Mouse (Mus musculus): ENCODE measurements around the gene Ptprn. TPM values are rescaled to one million over a fixed set of nuclear protein-coding genes. Genes with fewer than 3 reads are reported as not detected.
A peak's percentile ranks its signal among the peaks of the same experiment; 100 is the strongest.

The Ptprn gene
- 4.5 and 6.5 TPM in 2 replicates for polyA plus RNA-seq (2015; fragmentation: Nextera tagmentation; extraction: Ambion mirVana)

GRCm38 (mm10) chr1:75264091-75264880 lies at the start of gene Ptprn:
Gene Ptprn (minus strand): TSS chr1:75264502.
- H3K4me3 ChIP-seq, result peak within 1 kb of the TSS; percentile 48
- H3K9ac ChIP-seq, result peak within 1 kb of the TSS; percentile 56
- H3K4me1 ChIP-seq, result peaks cover 13% of the 10 kb centered on the region
- H3K27me3 ChIP-seq, result peaks cover 75% of the 10 kb centered on the region
- 10% methylated on average over 32 of the region's 32 CpGs for WGBS
- peak within 1 kb of the TSS; percentile 72 for H3K4me2 ChIP-seq
- H3K36me3 ChIP-seq (ENCODE audit: poor library complexity, severe bottlenecking), result no peaks in the 10 kb centered on the region
- no peaks in the 10 kb centered on the region for H3K9me3 ChIP-seq (replicated peaks)
- ATAC-seq, result peak; percentile 73
- no peak within 1 kb of the TSS for H3K27ac ChIP-seq

- no peaks in the 10 kb centered on the region for H3K27me3 ChIP-seq
- no peak overlapping the region for H3K4me3 ChIP-seq
- H3K9me3 ChIP-seq (replicated peaks), result no peaks in the 10 kb centered on the region
- no peak overlapping the region for H3K4me2 ChIP-seq
- ATAC-seq, result no peak
- H3K4me1 ChIP-seq, result peaks cover 8% of the 10 kb centered on the region
- H3K27ac ChIP-seq, result no peak overlapping the region
- H3K9ac ChIP-seq, result no peak overlapping the region
- peaks cover 83% of the 10 kb centered on the region for H3K36me3 ChIP-seq (ENCODE audit: poor library complexity, severe bottlenecking)
- WGBS, result 97% methylated on average over 6 of the region's 6 CpGs
Observed at GRCm38 (mm10) chr1:75311694-75312093, 47.4 kb upstream of the Ptprn start.

GRCm38 (mm10) chr1:75304662-75305061 lies 40.4 kb upstream of the Ptprn start:
- Histone ChIP-seq H3K36me3 (ENCODE audit: poor library complexity, severe bottlenecking) (peaks cover 30% of the 10 kb centered on the region), H3K4me2 (no peak overlapping the region), H3K27me3 (no peaks in the 10 kb centered on the region), H3K4me3 (no peak overlapping the region), H3K9me3 (replicated peaks) (no peaks in the 10 kb centered on the region), H3K27ac (no peak overlapping the region), H3K4me1 (no peaks in the 10 kb centered on the region), H3K9ac (no peak overlapping the region)
- no peak for ATAC-seq
- WGBS, result 73% methylated on average over 2 of the region's 2 CpGs

GRCm38 (mm10) chr1:75294294-75294693 lies 30.0 kb upstream of the Ptprn start:
- 82% methylated on average over 5 of the region's 5 CpGs for WGBS
- Histone ChIP-seq H3K4me3 (no peak overlapping the region), H3K27ac (no peak overlapping the region), H3K36me3 (ENCODE audit: poor library complexity, severe bottlenecking) (no peaks in the 10 kb centered on the region), H3K9me3 (replicated peaks) (no peaks in the 10 kb centered on the region), H3K27me3 (no peaks in the 10 kb centered on the region), H3K9ac (no peak overlapping the region), H3K4me1 (peaks cover 13% of the 10 kb centered on the region), H3K4me2 (no peak overlapping the region)
- ATAC-seq, result no peak

GRCm38 (mm10) chr1:75293331-75293701 lies 29.0 kb upstream of the Ptprn start:
- 89% methylated on average over 5 of the region's 5 CpGs for WGBS
- no peaks in the 10 kb centered on the region for H3K9me3 ChIP-seq (replicated peaks)
- no peak overlapping the region for H3K9ac ChIP-seq
- H3K27me3 ChIP-seq, result no peaks in the 10 kb centered on the region
- H3K4me1 ChIP-seq, result peaks cover 22% of the 10 kb centered on the region
- no peak overlapping the region for H3K27ac ChIP-seq
- H3K4me2 ChIP-seq, result no peak overlapping the region
- no peaks in the 10 kb centered on the region for H3K36me3 ChIP-seq (ENCODE audit: poor library complexity, severe bottlenecking)
- ATAC-seq, result no peak
- H3K4me3 ChIP-seq, result no peak overlapping the region

GRCm38 (mm10) chr1:75292476-75293330 lies 28.4 kb upstream of the Ptprn start:
- no peak overlapping the region for H3K9ac ChIP-seq
- H3K4me1 ChIP-seq, result peaks cover 23% of the 10 kb centered on the region
- no peak for ATAC-seq
- H3K4me2 ChIP-seq, result no peak overlapping the region
- 55% methylated on average over 12 of the region's 12 CpGs for WGBS
- no peak overlapping the region for H3K27ac ChIP-seq
- no peaks in the 10 kb centered on the region for H3K36me3 ChIP-seq (ENCODE audit: poor library complexity, severe bottlenecking)
- no peaks in the 10 kb centered on the region for H3K27me3 ChIP-seq
- no peaks in the 10 kb centered on the region for H3K9me3 ChIP-seq (replicated peaks)
- no peak overlapping the region for H3K4me3 ChIP-seq

- Histone ChIP-seq H3K9ac (0 out of 2 replicates have a peak overlapping the region, but pooled peaks have one; percentile 8), H3K27ac (no peak overlapping the region), H3K4me2 (no peak overlapping the region), H3K4me1 (peaks cover 23% of the 10 kb centered on the region), H3K4me3 (no peak overlapping the region), H3K36me3 (ENCODE audit: poor library complexity, severe bottlenecking) (no peaks in the 10 kb centered on the region), H3K27me3 (no peaks in the 10 kb centered on the region), H3K9me3 (replicated peaks) (no peaks in the 10 kb centered on the region)
- WGBS, result 85% methylated on average over 8 of the region's 8 CpGs
- no peak for ATAC-seq
Observed at GRCm38 (mm10) chr1:75291321-75291720, 27.0 kb upstream of the Ptprn start.

- Histone ChIP-seq H3K36me3 (ENCODE audit: poor library complexity, severe bottlenecking) (no peaks in the 10 kb centered on the region), H3K4me2 (no peak overlapping the region), H3K9ac (no peak overlapping the region), H3K4me1 (peaks cover 23% of the 10 kb centered on the region), H3K9me3 (replicated peaks) (no peaks in the 10 kb centered on the region), H3K27ac (peak overlapping the region; percentile 82), H3K4me3 (no peak overlapping the region), H3K27me3 (no peaks in the 10 kb centered on the region)
- ATAC-seq, result peak; percentile 46; the same call in 1 of the 2 replicates
Observed at GRCm38 (mm10) chr1:75290582-75290981, 26.3 kb upstream of the Ptprn start.

GRCm38 (mm10) chr1:75289888-75290431 lies 25.7 kb upstream of the Ptprn start:
- ATAC-seq, result peak; percentile 16; the same call in 1 of the 2 replicates
- Histone ChIP-seq H3K9ac (no peak overlapping the region), H3K27ac (peak overlapping the region; percentile 82), H3K4me2 (peak overlapping the region; percentile 34; the same call in 1 of the 2 replicates), H3K36me3 (ENCODE audit: poor library complexity, severe bottlenecking) (no peaks in the 10 kb centered on the region), H3K4me1 (peaks cover 23% of the 10 kb centered on the region), H3K27me3 (no peaks in the 10 kb centered on the region), H3K4me3 (no peak overlapping the region), H3K9me3 (replicated peaks) (no peaks in the 10 kb centered on the region)
- 33% methylated on average over 8 of the region's 8 CpGs for WGBS

- H3K4me1 ChIP-seq, result peaks cover 23% of the 10 kb centered on the region
- 0 out of 2 replicates have a peak overlapping the region, but pooled peaks have one; percentile 3 for H3K9ac ChIP-seq
- H3K27ac ChIP-seq, result peak overlapping the region; percentile 82
- WGBS, result 0% methylated on average over 7 of the region's 7 CpGs
- H3K36me3 ChIP-seq (ENCODE audit: poor library complexity, severe bottlenecking), result no peaks in the 10 kb centered on the region
- peak; percentile 93 for ATAC-seq
- peak overlapping the region; percentile 34 for H3K4me2 ChIP-seq
- H3K9me3 ChIP-seq (replicated peaks), result no peaks in the 10 kb centered on the region
- H3K27me3 ChIP-seq, result no peaks in the 10 kb centered on the region
- H3K4me3 ChIP-seq, result no peak overlapping the region
Observed at GRCm38 (mm10) chr1:75289376-75289775, 25.1 kb upstream of the Ptprn start.

- 85% methylated on average over 7 of the region's 7 CpGs for WGBS
- no peaks in the 10 kb centered on the region for H3K9me3 ChIP-seq (replicated peaks)
- 0 out of 2 replicates have a peak, but pooled peaks cover 3% of the 10 kb centered on the region for H3K27me3 ChIP-seq
- ATAC-seq, result no peak
- H3K36me3 ChIP-seq (ENCODE audit: poor library complexity, severe bottlenecking), result no peaks in the 10 kb centered on the region
- peaks cover 16% of the 10 kb centered on the region for H3K4me1 ChIP-seq
- no peak overlapping the region for H3K27ac ChIP-seq
- no peak overlapping the region for H3K4me3 ChIP-seq
- H3K9ac ChIP-seq, result no peak overlapping the region
- H3K4me2 ChIP-seq, result no peak overlapping the region
Observed at GRCm38 (mm10) chr1:75284911-75285310, 20.6 kb upstream of the Ptprn start.

- 76% methylated on average over 5 of the region's 5 CpGs for WGBS
- Histone ChIP-seq H3K27ac (no peak overlapping the region), H3K4me2 (no peak overlapping the region), H3K27me3 (peaks cover 15% of the 10 kb centered on the region), H3K9me3 (replicated peaks) (no peaks in the 10 kb centered on the region), H3K9ac (no peak overlapping the region), H3K4me3 (no peak overlapping the region), H3K4me1 (no peaks in the 10 kb centered on the region), H3K36me3 (ENCODE audit: poor library complexity, severe bottlenecking) (no peaks in the 10 kb centered on the region)
- no peak; the same call in 1 of the 2 replicates for ATAC-seq
Observed at GRCm38 (mm10) chr1:75283017-75283416, 18.7 kb upstream of the Ptprn start.

All from forebrain, embryonic 13.5 days (tissue).